Mouse (Mus musculus) MEL (cell line): ENCODE data around the gene Pla2g4b.

Experiments used
- BHLHE40 ChIP-seq: IDR thresholded peaks from 2 replicates; pipeline ENCODE4 v1.6.1; 2012; ENCODE audit warnings: low read depth, mild to moderate bottlenecking, inconsistent platforms, low read length, improper control_type of control experiment, borderline replicate concordance
- CTCF ChIP-seq, 3 experiments: IDR thresholded peaks in 2 of 3; conservative IDR thresholded peaks in 1 of 3; 2 replicates each; pipeline ENCODE4 v1.5.1; 2011 to 2012; ENCODE audit warnings: low read length in 3 of 3, low read depth in 2 of 3, mild to moderate bottlenecking in 2 of 3, improper control_type of control experiment in 1 of 3, inconsistent platforms in 1 of 3, mixed read lengths in 1 of 3, moderate library complexity in 1 of 3; ENCODE audit not compliant: control insufficient read depth in 1 of 3, insufficient read depth in 1 of 3, poor library complexity in 1 of 3, severe bottlenecking in 1 of 3
- E2F4 ChIP-seq: IDR thresholded peaks from 2 replicates; pipeline ENCODE4 v1.6.1; 2011; ENCODE audit warnings: low read depth, low read length, improper control_type of control experiment, borderline replicate concordance
- EP300 ChIP-seq, 2 experiments: IDR thresholded peaks; 2 replicates each; pipeline ENCODE4 v1.6.1; 2011; ENCODE audit warnings: improper control_type of control experiment in 2 of 2, low read length in 2 of 2, low read depth in 1 of 2, mild to moderate bottlenecking in 1 of 2
- GATA1 ChIP-seq: IDR thresholded peaks from 2 replicates; pipeline ENCODE4 v1.6.1; 2011; ENCODE audit warnings: low read depth, low read length, improper control_type of control experiment
- MAFK ChIP-seq: IDR thresholded peaks from 2 replicates; pipeline ENCODE4 v1.6.1; 2011; ENCODE audit warnings: low read depth, mild to moderate bottlenecking, low read length, improper control_type of control experiment, borderline replicate concordance
- MAX ChIP-seq: IDR thresholded peaks from 2 replicates; pipeline ENCODE4 v1.6.1; 2011; ENCODE audit warnings: low read length, improper control_type of control experiment
- MAZ ChIP-seq: IDR thresholded peaks from 2 replicates; pipeline ENCODE4 v1.6.1; 2012; ENCODE audit warnings: low read depth, mild to moderate bottlenecking, inconsistent platforms, low read length, improper control_type of control experiment
- MXI1 ChIP-seq: IDR thresholded peaks from 2 replicates; pipeline ENCODE4 v1.6.1; 2011; ENCODE audit warnings: mild to moderate bottlenecking, low read depth, low read length, improper control_type of control experiment
- POLR2A ChIP-seq, 2 experiments: IDR thresholded peaks; 2 replicates each; pipeline ENCODE4 v1.6.1; 2011 to 2012; ENCODE audit warnings: low read length in 2 of 2, mild to moderate bottlenecking in 2 of 2, control low read depth in 1 of 2, improper control_type of control experiment in 1 of 2, low read depth in 1 of 2, moderate library complexity in 1 of 2; ENCODE audit not compliant: control insufficient read depth in 1 of 2, insufficient read depth in 1 of 2, poor library complexity in 1 of 2
- TAL1 ChIP-seq: IDR thresholded peaks from 2 replicates; pipeline ENCODE4 v1.6.1; 2012; ENCODE audit warnings: mild to moderate bottlenecking, inconsistent platforms, low read length, moderate library complexity, mixed read lengths
- TBP ChIP-seq: IDR thresholded peaks from 2 replicates; pipeline ENCODE4 v1.8.0; 2011; ENCODE audit warnings: low read depth, low read length, improper control_type of control experiment

- peak in 2 of 3 experiments; percentile 27 to 54; a peak in 3 of 6 replicates for TF ChIP-seq CTCF (IDR thresholded peaks at IDR 0.05 in 2 of 3, conservative IDR thresholded peaks at IDR 0.05 in 1 of 3; ENCODE audit: control insufficient read depth in 1 of 3, insufficient read depth in 1 of 3, low read depth in 2 of 3, low read length in 3 of 3, poor library complexity in 1 of 3, severe bottlenecking in 1 of 3)
- no peak for TF ChIP-seq GATA1
- TF ChIP-seq MAZ, result no peak
- no peak for TF ChIP-seq TAL1
- TF ChIP-seq POLR2A (IDR thresholded peaks at IDR 0.05; ENCODE audit: control insufficient read depth in 1 of 2, insufficient read depth in 1 of 2, low read depth in 1 of 2, low read length in 2 of 2, poor library complexity in 1 of 2), result no peak
- TF ChIP-seq E2F4, result no peak
- no peak for TF ChIP-seq MXI1
- no peak for TF ChIP-seq TBP
- no peak for TF ChIP-seq EP300 (IDR thresholded peaks at IDR 0.05; ENCODE audit: low read depth in 1 of 2, low read length in 2 of 2)
- no peak for TF ChIP-seq MAX
- TF ChIP-seq BHLHE40, result no peak
- TF ChIP-seq MAFK, result no peak
Observed at GRCm38 (mm10) chr2:120082416-120082815, 49.2 kb downstream of the Pla2g4b start.
